Mouse (Mus musculus): ENCODE data around the gene Gm10837. TPM values are rescaled to one million over a fixed set of nuclear protein-coding genes. Genes with fewer than 3 reads are reported as not detected.

The Gm10837 gene
- 0.55 and 0.58 TPM in 2 replicates for polyA plus RNA-seq (2016; fragmentation: Nextera tagmentation; extraction: Ambion mirVana)

DNA sequence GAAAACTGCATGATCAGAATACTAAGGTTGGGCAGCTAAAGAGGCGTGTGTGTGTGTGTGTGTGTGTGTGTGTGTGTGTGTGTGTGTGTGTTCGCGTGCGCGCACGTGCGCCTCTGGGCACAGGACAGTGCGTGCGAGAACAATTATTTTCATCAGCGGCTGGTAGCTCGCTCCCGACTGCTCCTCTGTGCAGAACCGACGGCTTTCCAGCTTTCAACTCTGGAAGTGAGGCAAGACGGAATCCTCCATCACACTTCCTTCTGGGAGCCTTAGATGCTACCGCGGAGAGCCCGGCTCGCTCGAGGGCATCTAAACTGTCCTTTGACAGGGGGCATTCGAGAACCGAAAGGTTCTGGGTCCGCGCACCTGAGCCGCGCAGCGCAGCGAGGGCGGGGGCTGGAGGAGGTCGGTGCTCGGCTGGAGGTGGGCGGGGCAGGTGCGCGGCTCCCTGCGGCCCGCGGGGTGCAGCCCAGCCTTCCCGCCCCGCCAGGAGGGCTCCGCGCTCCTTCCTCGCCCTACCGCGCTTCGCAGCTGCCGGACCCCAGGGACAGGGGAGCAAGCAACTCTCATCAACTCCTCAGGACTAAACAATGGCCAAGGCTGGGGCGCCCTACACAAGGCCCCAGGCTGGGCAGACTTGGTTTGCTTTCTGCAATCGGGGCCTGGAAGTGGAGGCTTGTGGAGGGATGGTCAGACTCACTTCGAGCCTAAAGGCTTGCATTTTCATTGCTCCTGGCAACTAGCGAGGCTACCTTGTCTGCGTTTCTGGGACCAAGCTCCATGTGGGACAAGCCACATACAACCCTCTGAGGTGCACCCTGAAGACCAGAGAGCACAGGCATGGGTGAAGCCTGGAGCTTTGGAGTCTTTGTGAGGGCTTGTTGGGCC lies at the start of gene Gm10837:
TSS of gene Gm10837 (plus strand) at position 146 of the 888 bp plus-strand sequence.
- under 1% methylated on average over 50 of the region's 51 CpGs for WGBS
- peak within 1 kb of the TSS; percentile 42 for H3K9ac ChIP-seq
- H3K9me3 ChIP-seq (replicated peaks): peaks cover 4% of the 10 kb centered on the region; the same call in 1 of the 2 replicates
- peak within 1 kb of the TSS; percentile 33 for H3K4me3 ChIP-seq
- peak; percentile 84 for ATAC-seq (ENCODE audit: low FRiP score)
- H3K4me2 ChIP-seq (replicated peaks): peak within 1 kb of the TSS; percentile 54
- H3K27me3 ChIP-seq: peaks cover 55% of the 10 kb centered on the region
- peak within 1 kb of the TSS; percentile 58 for H3K27ac ChIP-seq
- no peaks in the 10 kb centered on the region for H3K36me3 ChIP-seq
- H3K4me1 ChIP-seq: peaks cover 6% of the 10 kb centered on the region; the same call in 1 of the 2 replicates

DNA sequence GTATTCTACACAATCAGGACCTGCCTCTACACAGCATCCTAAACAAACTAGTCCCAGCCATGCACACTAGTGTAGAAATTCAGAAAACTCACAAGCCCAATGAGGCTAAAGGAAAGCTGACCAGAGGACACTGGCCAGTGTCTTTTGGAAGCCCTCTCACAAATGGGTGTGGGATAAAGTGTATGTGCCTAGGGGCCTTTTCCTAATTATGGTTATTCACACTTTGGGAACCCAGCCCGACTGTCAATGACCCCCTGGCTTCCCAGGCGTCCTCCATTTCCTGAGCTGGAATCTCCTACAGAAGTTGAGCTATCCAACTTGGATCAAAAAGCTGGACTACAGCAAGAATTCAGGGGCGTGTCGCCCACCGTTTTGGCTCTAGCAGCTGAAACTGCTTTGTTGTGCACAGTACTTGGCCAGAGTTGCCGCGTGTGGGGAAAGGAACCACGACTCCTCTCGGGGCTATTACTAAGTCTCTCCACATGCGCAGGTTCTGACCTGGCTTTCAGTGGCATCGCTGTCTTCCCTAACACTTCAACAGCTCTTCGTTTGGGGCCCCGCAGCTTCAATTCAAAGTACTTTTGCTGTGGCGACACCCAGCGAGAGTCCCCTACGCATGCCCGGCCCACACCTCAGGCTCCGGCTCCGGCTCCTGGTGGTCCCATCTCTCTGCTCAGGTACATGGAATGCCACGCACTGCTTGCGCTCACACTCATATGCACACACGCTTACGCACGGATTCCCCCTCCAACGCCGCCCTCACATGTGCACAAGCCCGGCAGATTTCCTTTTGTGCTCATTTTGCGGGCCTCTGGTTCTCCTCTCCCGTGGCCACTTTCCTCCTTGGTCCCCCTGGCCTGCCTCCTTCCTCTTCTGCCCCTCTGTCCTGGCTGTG lies 40.5 kb upstream of the Gm10837 start:
- 3% methylated on average over 29 of the region's 29 CpGs for WGBS
- H3K4me2 ChIP-seq (replicated peaks): peak overlapping the region; percentile 73
- no peak for ATAC-seq (ENCODE audit: low FRiP score)
- no peaks in the 10 kb centered on the region for H3K9me3 ChIP-seq (replicated peaks)
- H3K36me3 ChIP-seq: no peaks in the 10 kb centered on the region
- peaks cover 42% of the 10 kb centered on the region for H3K4me1 ChIP-seq
- H3K27me3 ChIP-seq: peaks cover 65% of the 10 kb centered on the region
- H3K9ac ChIP-seq: peak overlapping the region; percentile 67
- peak overlapping the region; percentile 45 for H3K4me3 ChIP-seq
- peak overlapping the region; percentile 83 for H3K27ac ChIP-seq

GRCm38 (mm10) chr14:122450496-122451382 lies 39.6 kb upstream of the Gm10837 start, which contains the start of gene Gm5089:
Gene Gm5089, minus strand, starts transcription at chr14:122451115.
- peaks cover 42% of the 10 kb centered on the region for H3K4me1 ChIP-seq
- WGBS: under 1% methylated on average over 59 of the region's 59 CpGs

GRCm38 (mm10) chr14:122451551-122452145 lies 38.7 kb upstream of the Gm10837 start:
- 54% methylated on average over 5 of the region's 5 CpGs for WGBS
- no peaks in the 10 kb centered on the region for H3K36me3 ChIP-seq
- H3K4me3 ChIP-seq: peak overlapping the region; percentile 45
- H3K4me1 ChIP-seq: peaks cover 42% of the 10 kb centered on the region
- H3K27ac ChIP-seq: peak overlapping the region; percentile 83
- ATAC-seq (ENCODE audit: low FRiP score): no peak
- peaks cover 68% of the 10 kb centered on the region for H3K27me3 ChIP-seq
- no peak overlapping the region for H3K9ac ChIP-seq
- H3K9me3 ChIP-seq (replicated peaks): no peaks in the 10 kb centered on the region
- H3K4me2 ChIP-seq (replicated peaks): peak overlapping the region; percentile 73

More at GRCm38 (mm10) chr14:122450496-122451382, 39.6 kb upstream of the Gm10837 start, which contains the start of gene Gm5089:
- ATAC-seq (ENCODE audit: low FRiP score): peak; percentile 12; the same call in 1 of the 2 replicates
- H3K9me3 ChIP-seq (replicated peaks): no peaks in the 10 kb centered on the region
- H3K4me2 ChIP-seq (replicated peaks): peak within 1 kb of the TSS; percentile 73
- H3K9ac ChIP-seq: peak within 1 kb of the TSS; percentile 67
- H3K4me3 ChIP-seq: peak within 1 kb of the TSS; percentile 45
- H3K27ac ChIP-seq: peak within 1 kb of the TSS; percentile 83
- H3K27me3 ChIP-seq: peaks cover 67% of the 10 kb centered on the region
- H3K36me3 ChIP-seq: no peaks in the 10 kb centered on the region

DNA sequence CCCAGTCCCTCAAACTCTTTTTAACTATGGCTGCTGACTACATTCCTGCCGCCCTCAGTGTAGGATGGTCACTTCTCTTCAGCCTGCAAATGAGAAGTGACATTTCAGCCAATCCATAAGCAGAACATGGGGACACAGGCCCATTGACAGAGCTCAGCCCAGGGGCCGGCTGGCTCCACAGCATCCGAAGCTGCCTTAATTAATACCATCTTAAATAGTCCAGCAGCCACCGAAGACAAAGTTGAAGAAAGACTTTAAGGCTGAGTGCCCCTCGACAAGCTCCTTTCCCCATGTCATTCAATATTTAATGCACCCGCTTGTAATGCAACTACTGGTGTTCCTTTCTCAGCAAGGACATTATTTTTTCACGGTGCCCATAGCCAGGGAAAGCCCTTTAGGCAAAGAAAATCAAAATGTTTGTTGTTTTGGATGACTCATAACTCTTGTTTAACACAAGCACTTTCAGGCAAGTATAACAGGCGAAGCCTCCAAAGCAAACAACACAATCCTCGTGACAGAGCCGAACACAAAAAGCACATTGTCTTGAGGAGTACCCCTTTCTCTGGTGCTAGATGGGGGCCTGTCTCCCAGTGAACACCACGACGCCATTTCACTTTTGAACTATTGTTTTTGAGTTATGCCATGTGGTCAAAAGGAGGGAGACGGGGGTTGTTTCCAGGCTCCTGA lies 37.5 kb upstream of the Gm10837 start:
- peak; percentile 73 for ATAC-seq (ENCODE audit: low FRiP score)
- 3% methylated on average over 13 of the region's 13 CpGs for WGBS
- Histone ChIP-seq H3K36me3 (no peaks in the 10 kb centered on the region), H3K9ac (no peak overlapping the region), H3K9me3 (replicated peaks) (no peaks in the 10 kb centered on the region), H3K4me1 (peaks cover 42% of the 10 kb centered on the region), H3K27ac (peak overlapping the region; percentile 86), H3K4me2 (replicated peaks) (peak overlapping the region; percentile 47), H3K27me3 (peaks cover 61% of the 10 kb centered on the region), H3K4me3 (peak overlapping the region; percentile 10; the same call in 1 of the 2 replicates)

- Histone ChIP-seq H3K36me3 (no peaks in the 10 kb centered on the region), H3K4me3 (peak overlapping the region; percentile 10), H3K27me3 (peaks cover 56% of the 10 kb centered on the region), H3K9ac (no peak overlapping the region), H3K4me1 (peaks cover 42% of the 10 kb centered on the region), H3K4me2 (replicated peaks) (peak overlapping the region; percentile 47), H3K27ac (peak overlapping the region; percentile 86), H3K9me3 (replicated peaks) (no peaks in the 10 kb centered on the region)
- 2% methylated on average over 32 of the region's 32 CpGs for WGBS
- ATAC-seq (ENCODE audit: low FRiP score): peak; percentile 82
These were observed 36.9 kb upstream of the Gm10837 start for GRCm38 (mm10) chr14:122453388-122453995.

DNA sequence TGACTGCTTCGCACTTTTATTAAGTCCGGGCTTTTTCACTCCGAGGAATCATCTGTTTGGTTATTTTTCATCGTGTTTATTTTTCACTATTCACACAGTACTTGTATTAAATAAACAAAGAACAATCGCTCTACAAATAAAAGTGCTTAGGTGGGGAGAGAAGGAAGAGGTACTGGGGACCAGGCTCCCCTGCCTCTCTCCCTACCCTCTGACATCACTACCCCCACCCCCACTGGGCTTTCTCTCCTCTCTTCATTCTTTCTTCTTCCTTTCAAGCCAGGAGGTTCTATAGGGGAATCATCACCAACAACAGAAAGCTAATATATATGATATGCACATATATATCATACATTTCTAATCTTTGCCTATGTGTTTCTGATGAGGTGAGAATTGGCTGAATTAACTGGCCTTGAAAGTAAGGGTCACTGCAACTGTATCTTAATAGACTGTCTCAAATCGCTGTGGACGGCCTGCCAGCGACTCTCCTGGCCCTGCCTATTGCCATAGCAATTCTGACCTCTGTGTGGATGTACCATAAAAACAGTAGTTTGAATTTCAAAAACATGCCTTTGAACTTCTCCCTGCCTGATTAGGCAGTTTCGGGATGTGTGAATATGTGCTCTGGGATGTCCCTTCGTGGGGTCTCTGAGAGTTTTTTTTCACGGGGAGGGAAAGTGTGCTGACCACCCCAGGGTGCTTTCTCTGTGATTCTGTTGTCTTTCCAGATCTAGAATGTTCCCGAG lies 36.2 kb upstream of the Gm10837 start:
- H3K36me3 ChIP-seq: no peaks in the 10 kb centered on the region
- peaks cover 42% of the 10 kb centered on the region for H3K4me1 ChIP-seq
- H3K9ac ChIP-seq: no peak overlapping the region
- 3% methylated on average over 12 of the region's 12 CpGs for WGBS
- H3K9me3 ChIP-seq (replicated peaks): no peaks in the 10 kb centered on the region
- peak overlapping the region; percentile 10; the same call in 1 of the 2 replicates for H3K4me3 ChIP-seq
- peak overlapping the region; percentile 47 for H3K4me2 ChIP-seq (replicated peaks)
- peak overlapping the region; percentile 86 for H3K27ac ChIP-seq
- peaks cover 55% of the 10 kb centered on the region for H3K27me3 ChIP-seq
- ATAC-seq (ENCODE audit: low FRiP score): peak; percentile 42

- WGBS: 17% methylated on average over 10 of the region's 10 CpGs
- Histone ChIP-seq H3K4me3 (no peak overlapping the region), H3K4me2 (replicated peaks) (no peak overlapping the region), H3K4me1 (peaks cover 39% of the 10 kb centered on the region), H3K27me3 (peaks cover 51% of the 10 kb centered on the region), H3K9ac (no peak overlapping the region), H3K9me3 (replicated peaks) (no peaks in the 10 kb centered on the region), H3K36me3 (no peaks in the 10 kb centered on the region), H3K27ac (peak overlapping the region; percentile 62)
- no peak for ATAC-seq (ENCODE audit: low FRiP score)
These were observed 35.4 kb upstream of the Gm10837 start for GRCm38 (mm10) chr14:122454901-122455561.

GRCm38 (mm10) chr14:122455562-122455958 lies 34.8 kb upstream of the Gm10837 start:
- no peak overlapping the region for H3K4me3 ChIP-seq
- ATAC-seq (ENCODE audit: low FRiP score): no peak
- H3K4me1 ChIP-seq: peaks cover 34% of the 10 kb centered on the region
- H3K4me2 ChIP-seq (replicated peaks): no peak overlapping the region
- WGBS: 29% methylated on average over 4 of the region's 4 CpGs
- H3K27ac ChIP-seq: peak overlapping the region; percentile 62; the same call in 1 of the 2 replicates
- H3K27me3 ChIP-seq: peaks cover 51% of the 10 kb centered on the region
- H3K36me3 ChIP-seq: no peaks in the 10 kb centered on the region
- H3K9ac ChIP-seq: no peak overlapping the region
- no peaks in the 10 kb centered on the region for H3K9me3 ChIP-seq (replicated peaks)
